Mouse (Mus musculus): ENCODE results near the gene Msmp.
"Not testable (repeated sequence)": the region's sequence is repeated elsewhere in the genome, so short reads cannot be mapped to it uniquely, and the experiment has no call there.

Gene Msmp

DNA sequence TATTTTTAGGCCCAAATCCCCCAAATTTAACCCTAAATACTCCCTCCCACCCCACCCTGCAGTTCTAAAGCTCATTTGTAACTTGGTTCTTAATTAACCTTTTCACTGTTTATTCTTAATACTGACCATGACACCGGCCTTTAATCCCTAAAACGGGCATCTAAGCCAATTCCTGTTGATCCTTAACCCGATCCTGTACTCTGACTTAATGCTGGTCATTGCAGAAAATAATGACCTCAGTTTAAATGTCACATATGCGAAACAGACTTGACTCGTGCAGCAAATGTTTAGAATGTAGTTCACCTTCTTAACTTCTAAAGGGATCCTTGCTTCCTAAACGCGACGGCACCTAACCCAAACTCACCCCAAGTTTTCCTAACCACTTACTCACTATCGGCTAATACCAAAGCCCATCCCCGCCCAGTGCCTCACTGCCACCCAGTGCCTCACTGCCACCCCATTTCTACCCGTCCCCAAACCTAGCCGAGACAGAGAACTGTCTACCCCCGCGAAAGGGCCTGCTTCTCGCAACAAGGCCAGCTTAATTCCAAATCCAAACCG lies 22.8 kb downstream of the Msmp start:
- no peak for DNase-seq

DNA sequence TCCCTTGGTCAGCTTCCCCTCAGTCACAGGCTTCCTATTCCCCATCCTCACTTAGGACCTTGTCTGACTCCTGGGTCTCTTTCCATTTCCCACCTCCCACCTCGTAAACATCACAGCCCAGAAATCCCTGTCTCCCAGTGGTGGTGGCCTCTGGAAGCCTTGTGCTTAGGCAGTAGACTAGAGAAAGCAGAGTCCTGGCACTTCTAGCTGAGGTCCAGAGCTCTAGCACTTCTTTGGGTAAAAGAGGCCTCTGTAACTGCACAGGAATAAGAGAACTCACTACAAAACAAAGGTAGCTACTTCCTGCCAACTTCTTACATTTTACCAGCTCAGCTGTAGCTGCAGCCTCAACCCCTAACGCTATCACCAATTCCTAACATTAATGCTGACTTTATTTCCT lies 23.3 kb downstream of the Msmp start:
- no peak for DNase-seq

DNA sequence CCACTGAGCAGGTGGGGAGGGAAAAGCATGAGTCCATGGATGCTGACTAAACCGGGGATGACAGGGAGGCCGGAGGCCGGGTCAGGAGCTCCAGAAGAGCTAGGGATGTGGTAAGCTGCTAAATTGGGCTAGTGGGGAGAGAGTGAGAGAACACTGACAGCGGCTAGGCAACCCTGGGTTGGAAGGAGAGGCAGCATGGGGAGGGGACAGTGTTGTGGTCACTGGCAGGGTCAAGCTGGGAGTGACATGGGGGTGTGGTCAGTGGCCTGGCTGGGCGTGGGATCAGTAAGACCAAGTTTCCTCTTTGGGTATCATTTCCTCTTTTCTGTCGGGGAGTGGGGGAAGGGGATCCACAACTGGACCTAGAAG lies 24.1 kb downstream of the Msmp start:
- no peak for DNase-seq

DNA sequence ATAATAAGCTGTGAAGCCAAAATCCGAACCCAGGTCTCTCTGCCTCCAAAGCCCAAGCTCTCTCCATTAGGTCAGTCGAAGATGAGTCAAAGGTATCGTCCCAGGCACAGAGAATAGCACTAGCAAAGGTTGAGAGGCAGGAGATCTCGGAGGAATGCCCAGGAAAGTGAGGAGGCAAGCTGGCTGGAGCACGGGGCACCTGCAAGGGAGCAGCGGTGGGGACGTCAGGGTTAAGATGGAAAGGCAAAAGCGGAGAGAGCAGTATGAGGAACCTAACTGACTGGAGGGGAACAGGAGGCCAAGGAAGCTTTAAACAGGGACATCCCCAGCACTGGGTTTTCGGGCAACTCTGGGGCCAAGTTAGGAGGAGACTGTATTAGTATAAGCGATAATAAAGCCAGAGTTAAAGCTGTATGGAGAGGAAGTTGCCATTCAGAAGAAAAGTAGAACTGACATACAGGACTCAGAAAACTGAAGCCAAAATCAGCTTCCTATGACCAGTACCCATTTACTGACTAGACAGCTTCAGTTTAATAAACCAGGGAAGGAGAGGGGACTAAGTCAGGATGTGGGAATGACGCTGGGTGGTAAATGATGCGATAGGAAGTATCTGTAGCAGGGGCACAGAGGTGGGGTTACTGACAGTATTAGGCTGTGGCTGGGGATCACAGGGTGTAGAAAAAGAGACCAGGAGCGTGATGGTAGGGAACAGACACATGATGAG lies 24.6 kb downstream of the Msmp start:
- no peak for DNase-seq

DNA sequence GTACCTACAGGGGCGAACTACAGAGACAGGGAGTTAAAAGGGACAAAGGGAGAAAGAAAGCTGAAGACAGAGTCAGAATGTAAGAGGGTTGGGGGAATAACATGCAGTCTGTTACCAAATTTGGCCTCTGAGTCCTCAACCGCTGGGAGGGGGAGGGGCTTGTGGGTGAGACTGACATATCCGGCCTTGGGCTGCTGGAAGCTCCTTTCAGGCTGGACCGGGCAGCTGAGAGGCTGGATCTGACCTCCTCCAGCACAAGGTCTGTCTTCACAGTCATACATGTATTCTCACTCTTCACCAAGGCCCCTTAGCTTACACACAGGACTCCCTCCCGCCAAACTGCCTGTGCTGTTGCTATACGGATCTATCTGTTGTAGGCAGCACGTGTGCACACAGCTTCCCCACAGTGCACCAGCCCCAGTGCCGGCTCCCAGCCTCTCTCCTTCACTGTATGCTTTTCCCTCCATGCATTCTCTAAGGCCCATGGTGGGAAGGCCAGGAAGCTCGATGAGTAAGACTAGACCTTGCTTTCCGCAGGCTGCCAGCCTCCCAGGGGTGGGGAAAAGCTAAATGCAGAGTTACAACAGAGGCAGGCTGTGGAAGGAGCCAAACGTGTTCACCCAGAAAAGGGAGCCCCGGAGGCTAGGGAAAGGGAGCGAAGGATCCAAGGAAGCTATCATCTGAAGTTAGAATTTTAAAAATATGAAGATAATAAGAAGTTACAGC lies 25.5 kb downstream of the Msmp start:
- no peak for DNase-seq

DNA sequence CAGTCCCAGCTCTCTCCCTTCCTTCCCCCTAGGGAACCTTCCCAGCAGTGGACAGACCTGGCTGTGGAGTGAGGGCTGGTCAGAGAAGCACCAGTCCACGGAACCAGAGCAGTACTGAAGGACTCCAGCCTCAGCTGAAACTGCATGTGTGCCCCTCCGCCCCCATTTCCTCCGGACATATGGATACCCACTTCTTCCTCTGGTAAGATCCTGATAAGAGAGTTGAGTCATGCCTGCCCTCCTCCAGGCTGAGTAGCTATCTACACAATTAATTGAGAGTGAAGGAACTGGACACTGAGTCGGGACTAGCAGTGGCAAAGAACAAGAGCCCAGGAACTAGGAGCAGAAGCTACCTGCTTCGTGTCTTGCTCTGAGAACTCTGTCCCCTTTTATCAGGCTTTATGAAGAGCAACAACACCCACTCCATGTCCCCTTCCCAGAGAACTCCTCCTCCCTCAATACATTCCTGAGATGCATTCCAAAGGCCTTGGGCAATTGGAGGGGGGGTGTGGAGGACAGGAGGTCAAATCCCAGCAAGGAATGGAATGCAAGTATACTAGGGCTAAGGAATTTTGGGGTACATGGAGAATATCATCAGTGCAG lies 26.2 kb downstream of the Msmp start:
- no peak for DNase-seq

DNA sequence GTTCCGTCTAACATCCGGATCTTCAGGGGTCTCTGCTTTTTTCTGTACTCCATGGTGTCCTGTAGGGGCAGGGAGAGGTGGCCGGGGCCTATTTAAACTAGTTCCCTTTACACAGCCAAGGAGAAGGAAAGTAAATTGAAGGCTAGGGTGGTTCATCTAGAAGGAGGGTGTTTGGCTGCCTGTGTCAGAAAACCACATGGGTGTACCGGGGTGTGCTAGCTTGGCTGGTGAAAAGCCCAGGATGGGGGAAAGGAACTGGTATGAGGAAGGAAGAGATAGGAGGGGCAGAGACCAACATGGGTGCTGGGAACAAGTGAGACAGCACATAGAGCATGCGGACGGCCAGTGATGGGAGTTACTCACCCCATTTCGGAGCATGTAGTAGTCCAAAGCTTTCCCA lies 28.4 kb downstream of the Msmp start:
- DNase-seq: no peak

DNA sequence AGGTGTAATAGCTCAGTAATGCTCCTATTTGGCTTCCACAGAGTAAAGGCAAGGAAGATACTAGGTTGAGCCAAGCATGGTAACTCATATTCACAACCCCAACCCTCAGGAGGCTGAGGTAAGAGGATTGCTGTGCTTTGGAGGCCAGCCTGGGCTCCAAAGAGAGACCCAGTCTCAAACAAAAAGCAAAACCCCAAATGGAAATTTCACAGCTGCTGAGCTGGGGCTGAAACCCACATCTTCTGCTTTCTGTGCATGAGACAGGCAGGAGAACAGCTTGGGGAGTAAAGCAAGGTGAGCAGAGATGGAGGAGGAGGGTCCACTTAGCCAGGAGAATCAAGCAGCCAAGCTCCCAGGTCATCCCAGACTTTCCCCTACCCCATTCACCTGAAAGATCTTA lies 30.4 kb downstream of the Msmp start:
- no peak for DNase-seq

DNA sequence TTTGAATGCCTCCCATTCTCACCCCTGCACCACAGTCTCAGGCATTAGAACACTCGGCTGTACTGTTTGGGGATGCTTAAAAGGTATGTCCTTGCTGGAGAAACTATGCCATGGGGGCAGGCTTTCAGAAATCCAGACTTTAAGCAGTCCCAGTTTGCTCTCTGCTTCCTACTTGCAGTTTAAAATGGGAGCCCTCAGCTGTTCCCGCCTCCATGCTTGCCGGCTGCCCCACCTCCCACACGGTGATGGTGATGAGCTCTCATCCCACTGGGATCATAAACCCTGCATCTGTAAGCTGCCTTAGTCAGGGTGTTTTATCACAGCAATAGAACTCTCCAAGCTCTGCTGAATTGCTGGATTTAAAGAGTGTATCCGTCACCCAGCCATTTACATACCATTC lies 31.9 kb downstream of the Msmp start:
- DNase-seq: no peak

DNA sequence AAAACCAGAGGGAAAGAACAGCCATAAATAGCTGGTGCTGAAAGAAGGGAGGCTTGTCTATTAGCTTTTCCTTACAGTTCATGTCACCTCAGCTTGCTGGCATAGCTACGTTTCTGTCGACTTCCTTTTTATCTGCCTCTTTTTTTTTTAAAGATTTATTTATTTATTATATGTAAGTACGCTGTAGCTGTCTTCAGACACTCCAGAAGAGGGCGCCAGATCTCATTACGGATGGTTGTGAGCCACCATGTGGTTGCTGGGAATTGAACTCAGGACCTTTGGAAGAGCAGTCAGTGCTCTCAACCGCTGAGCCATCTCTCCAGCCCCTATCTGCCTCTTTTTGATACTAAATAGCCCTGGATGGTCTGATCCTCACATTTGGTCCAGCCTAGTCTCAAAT lies 32.4 kb downstream of the Msmp start:
- not testable (repeated sequence) for DNase-seq

DNA sequence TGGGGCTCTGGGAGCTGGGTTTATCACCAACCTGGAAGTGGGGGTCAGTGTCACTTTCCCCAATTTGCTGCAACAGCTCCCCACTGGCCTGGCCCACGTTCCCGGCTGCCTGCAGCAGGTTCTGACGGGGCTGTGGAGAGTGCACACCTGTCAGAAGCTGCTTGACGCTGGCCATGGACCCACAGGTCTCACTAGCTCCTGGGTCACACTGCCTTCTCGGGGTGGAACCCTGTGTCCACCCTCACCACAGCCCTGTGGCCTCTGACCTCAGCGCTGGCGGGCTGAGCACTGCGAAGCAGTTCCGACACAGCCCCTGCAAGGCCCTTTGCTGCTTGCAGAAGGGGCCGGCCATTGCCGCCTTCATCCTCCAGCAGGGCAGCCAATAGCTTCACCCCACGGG lies 35.2 kb downstream of the Msmp start:
- no peak for DNase-seq

DNA sequence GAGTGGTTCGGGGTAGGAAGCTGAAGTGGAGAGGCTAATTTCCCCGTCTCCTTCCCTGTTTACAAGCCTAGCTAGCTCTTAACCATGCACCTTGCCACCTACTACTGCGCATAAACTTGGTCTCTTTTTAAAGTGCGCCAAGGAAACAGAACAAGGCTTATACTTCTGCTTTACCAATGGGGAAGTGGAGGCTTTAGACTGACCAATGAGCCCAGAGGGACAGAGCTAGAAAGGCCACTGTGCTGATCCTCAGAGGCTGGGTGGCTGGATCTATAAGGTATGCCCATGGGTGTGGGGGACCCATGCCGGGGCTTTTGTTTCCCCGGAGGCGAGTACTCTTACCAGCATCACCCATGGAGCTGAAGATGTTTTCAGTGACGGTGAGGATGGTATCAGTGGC lies 37.1 kb downstream of the Msmp start:
- DNase-seq: no peak

DNA sequence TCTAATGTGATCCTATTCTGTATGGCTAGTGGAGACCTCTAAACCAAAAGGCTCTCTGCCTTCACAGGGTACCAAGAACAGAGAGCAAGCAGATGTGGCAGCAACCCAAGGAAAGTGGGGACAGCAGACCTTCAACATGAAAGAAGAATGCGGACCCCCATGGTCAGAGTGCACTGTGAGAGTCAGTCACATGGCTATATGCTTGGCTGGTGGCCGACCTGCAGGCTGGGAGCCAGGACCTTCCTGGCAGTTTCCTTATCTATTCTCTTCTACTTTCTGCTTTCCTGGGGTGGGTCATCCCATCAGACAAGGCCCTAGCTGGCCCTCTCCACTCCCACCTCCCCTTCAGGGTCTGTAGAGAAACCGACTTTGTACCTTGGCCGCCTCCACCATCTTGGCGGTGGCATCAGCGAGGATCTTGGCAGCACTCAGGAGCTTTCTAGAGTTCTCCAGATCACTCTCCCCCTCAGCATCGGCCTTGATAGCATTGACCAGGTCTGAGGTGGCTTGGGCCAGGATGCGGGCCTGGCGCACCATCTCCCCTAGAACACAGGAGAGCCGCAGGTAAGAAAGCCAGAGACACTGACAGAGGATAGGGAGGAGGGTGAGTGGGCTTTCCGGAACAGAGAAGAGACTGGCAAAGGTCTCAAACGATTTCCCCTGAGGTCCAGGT lies 37.8 kb downstream of the Msmp start:
- no peak for DNase-seq

DNA sequence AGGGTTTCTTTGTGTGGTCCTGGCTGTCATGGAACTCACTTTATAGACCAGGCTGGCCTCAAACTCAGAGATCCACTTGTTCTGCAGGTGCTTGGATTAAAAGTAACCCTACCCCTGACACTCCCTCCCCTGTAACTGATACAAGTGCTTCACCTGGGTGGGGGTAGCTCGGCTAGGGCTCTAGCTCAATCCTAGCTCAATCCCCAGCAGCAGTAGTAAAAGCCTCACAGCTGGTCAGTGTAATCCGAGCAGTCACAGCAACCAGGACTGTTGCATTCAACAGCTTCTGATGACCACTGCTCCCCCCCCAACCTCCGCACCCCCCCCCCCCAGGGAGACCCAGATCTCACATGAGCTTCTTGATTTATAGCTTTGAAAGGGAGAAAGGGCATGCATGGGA lies 42.2 kb downstream of the Msmp start:
- no peak for DNase-seq

DNA sequence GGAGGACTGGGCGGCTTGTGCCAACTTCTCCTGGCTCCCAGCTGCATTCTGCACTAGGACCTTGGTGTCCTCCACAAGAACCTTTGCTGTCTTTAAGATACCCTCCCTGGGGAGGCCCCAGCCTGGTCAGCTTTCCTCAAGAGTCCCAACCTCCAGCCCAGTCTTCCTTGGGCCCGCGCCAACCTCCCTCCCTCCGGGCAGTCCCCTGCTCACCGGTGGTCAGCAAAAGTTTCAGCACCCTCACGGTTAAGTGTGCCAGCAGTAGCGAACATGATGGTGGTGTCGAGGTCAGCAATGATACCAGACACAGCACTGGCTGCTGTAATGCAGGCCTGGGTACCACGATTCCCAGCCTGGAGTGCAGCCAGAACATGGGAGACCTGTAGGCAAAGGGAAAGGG lies 48.3 kb downstream of the Msmp start:
- no peak for DNase-seq

DNA sequence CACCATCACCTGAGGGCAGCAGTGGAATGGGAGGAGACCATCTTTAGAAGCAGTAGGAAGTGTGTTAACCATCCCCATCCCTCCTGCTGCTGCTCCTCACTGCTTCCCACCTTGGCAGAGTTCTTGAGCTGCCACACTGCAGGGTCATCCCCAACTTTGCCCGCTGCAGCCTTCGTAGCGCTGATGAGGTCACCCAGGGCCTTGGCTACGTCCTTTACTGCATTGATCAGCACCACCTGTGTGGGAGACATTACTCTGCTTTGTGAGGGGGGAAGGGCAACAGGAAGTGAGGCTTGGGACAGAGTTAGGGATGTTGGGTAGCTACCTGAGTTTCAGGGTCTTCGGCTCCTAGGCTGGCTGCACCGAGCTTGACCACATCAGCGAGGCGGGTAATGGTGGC lies 48.7 kb downstream of the Msmp start:
- DNase-seq: no peak

DNA sequence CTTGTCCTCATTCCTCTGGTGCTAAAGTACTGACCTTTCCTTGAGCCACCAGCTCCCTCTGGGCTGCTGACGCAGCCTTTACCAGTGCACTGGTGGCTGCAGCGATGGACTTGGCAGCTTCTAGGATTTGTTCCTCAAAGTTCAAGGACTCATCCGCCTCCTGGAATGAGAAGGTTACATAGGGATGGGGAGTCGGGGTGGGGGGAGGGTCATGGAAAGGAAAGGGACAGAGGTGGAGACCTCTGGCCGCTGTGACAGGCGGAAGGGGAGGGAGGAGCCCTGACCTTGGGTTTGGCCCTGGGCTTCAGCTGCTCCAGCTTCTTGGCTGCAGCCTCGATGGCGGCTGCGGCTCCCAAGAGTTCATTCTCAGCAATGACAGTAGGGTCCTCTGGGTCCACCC lies 51.0 kb downstream of the Msmp start:
- DNase-seq: no peak
